Mouse (Mus musculus) liver, adult (tissue): ENCODE data around the gene Sytl5.

Experiments
- GATA4 ChIP-seq: IDR thresholded peaks from 2 replicates; pipeline ENCODE4 v1.6.1; 2014; ENCODE audit warnings: mild to moderate bottlenecking, low read length; ENCODE audit not compliant: insufficient replicate concordance

Sytl5 gene

DNA sequence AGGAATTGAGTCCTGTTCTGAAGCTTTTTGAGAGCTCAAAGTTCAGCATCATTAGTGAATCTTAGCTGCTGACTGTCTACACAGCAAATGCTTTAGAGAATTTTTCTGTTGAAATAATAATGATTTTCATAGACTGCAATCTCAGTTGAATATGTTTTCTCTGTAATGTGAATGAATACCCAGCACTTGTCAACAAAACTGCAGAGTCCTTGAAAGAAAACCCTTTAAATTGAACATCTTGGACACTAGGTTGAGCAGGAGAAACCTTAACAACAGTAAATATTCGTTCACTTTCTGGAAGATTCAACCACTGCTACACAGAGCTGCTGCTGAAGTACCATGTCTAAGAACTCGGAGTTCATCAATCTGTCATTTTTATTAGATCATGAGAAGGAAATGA, at the start of gene Sytl5:
TSS of gene Sytl5 (plus strand) at position 301 of the 400 bp plus-strand sequence.
- no peak for TF ChIP-seq GATA4

DNA sequence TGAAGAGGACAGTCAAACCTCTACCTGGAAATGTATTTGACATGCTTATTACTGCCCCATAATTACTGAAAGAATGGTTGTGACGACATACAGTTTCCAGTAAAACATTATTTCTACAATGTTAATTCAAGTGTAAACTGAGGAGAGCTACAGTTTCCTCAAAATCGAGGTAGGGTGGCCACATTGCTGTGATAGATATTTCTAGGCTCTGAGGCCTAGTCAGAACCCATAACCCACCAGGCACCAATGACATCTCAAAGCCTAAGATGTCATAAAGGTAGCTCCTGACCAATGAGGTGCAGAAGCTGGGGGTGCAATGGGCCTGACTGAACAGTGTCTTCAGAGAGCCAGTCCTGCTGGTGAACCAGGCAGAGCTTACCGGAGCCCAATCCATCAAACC, 38.8 kb upstream of the Sytl5 start, which contains the start of gene Hypm:
TSS of gene Hypm (plus strand) at position 301 of the 400 bp plus-strand sequence.
- TF ChIP-seq GATA4 = no peak

DNA sequence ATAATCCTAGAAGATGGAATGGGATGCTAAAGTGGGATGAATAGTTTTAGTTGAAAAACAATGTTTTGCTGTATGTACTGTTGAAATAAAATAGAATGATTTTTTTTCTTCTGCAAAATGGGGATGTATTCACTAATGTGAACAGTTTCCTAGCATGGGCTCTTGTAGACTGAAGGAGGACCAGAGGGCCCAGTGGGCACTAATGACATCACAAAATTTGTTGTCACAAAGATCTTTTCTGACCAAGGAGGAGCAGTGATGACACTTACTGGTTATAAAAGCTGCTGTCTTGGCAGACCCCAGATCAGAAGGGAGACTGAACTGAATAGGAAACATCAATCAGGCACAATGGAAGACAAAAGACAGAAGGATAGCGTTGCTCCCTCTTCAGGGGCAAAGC, 36.0 kb upstream of the Sytl5 start, which contains the start of gene H2al3:
TSS of gene H2al3 (plus strand) at position 301 of the 400 bp plus-strand sequence.
- TF ChIP-seq GATA4 = no peak

DNA sequence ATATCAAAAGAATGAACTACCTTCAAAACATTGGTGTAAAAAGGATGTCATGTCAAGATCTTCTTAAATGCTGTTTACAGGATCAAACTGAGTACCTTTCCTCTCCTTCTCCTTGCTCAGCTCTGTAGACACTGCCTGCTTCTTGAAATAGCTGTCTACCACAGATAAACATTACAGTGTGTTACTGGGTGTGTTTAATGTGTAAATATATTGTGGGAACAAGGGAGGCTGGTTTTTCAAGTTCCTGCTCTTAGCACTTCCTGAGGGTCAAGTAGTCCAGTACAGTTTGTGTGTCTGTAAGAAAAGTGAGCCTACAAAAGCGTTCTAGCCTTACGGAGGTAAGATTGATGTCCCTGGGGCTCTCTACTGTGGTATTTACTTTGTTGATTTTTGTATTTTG, 23.6 kb upstream of the Sytl5 start:
- no peak for TF ChIP-seq GATA4

DNA sequence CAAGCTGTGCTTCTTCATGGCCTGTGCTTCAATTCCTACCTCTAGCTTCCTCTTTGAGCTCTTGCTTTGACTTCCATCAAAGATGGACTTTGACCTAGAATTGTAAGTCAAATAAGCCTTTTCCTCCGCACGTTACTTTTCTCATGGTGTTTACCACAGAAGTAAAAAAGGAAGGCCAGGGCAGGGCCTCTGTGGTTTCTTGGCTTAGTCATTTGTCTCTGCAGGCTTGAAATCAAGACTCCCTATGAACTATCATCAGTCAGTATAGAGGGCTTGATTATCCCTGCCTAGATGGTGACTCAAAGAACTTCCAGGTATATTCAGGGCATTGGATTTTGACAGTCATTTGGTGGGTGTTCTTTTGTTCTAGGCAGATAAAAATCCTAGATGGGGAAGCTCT, 9.9 kb upstream of the Sytl5 start:
- no peak for TF ChIP-seq GATA4

DNA sequence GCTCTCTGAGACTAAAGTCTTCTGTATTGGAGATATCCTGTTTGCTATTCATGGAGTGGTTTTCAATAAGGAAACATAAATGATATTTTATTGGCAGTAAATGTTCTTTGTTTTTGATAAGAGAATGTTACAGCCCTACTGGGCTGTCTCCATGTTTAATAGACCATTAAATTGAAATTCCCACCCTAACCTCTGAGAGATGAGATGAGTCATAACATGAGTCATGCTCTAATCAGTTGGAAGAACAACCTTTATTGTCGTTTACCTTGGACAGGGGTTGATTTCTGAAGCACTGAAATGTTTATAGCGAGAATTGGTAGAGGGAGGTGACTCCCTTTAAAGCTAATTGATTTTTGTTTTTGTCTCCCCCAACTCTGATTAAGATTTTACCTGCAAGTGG, 24.1 kb downstream of the Sytl5 start:
- TF ChIP-seq GATA4 = no peak

DNA sequence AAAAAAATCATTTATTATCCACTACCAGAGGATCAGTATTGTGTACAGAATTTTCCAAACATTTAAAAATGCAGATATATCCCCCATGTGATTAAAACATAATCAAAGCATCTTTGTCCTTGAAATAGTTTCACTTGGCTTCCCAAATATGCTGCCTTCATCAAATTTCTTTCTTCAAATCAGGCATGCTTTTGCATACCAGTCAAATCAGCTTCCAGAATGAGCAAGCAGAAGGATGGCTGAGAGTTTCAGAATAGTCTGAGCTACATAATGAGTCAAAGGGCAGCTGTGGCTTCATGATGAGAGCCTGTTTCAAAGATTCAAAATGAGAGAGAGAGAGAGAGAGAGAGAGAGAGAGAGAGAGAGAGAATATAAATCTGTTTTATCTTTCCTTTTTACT, 48.4 kb downstream of the Sytl5 start:
- no peak for TF ChIP-seq GATA4

DNA sequence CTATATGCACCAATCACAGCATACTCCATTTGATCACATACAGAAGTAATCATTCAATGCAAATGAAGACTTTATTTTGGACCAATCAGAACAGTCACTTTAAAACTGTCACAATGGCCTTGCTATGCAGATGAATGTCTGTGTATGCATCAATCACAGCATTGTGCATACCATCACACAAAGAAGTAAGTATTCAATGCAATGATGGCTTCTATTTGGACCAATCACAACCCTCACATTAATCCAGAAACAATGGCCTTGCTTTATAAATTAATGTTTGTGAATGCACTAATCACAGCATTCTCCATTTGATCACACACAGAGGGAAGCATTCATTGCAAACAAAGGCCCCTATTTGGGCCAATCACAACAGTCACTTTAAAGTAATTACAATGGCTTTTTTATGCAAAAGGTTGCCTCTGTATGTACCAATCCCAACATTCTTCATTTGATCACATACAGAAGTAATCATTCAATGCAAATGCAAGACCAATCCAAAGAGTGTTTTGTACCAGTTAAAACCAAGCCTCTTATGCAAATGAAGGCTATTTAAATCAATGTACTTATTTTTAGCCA, 98.8 kb downstream of the Sytl5 start:
- TF ChIP-seq GATA4 = no peak

DNA sequence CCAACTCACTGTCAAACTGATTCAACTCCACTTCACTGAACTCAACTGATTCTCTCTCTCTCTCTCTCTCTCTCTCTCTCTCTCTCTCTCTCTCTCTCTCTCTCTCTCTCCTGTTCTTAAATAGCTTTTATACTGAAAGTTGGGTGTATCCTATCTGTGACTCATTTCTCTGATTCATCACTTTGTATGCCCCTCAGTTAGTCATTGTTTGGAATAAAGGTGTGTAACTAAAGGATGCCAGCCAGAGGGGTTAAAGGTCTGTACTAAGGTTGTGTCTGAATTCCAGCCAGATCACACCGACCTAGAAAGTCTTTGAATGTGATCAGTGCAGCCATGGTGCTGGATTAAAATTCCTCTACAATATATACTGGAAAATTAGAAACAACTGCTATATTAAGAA, 115.3 kb downstream of the Sytl5 start:
- TF ChIP-seq GATA4 = no peak

DNA sequence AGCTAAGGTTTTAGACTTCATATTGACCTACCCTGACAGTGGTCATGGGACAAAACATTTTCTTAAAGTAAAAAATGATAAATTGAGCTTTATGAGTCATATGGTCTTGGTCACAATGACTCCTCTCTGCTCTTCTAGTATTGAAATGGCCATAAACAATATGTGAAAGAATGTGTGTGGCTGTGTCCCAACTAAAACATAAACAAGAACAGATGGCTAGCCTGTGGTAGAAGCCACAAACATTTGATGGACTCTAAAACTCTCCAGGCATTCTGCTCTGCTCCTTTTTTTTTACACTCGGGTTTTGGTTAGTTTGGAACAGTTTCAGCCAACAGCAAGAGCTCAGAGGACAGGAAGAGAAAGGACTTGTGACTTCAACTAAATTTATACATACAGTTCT, 120.5 kb downstream of the Sytl5 start:
- TF ChIP-seq GATA4 = no peak

DNA sequence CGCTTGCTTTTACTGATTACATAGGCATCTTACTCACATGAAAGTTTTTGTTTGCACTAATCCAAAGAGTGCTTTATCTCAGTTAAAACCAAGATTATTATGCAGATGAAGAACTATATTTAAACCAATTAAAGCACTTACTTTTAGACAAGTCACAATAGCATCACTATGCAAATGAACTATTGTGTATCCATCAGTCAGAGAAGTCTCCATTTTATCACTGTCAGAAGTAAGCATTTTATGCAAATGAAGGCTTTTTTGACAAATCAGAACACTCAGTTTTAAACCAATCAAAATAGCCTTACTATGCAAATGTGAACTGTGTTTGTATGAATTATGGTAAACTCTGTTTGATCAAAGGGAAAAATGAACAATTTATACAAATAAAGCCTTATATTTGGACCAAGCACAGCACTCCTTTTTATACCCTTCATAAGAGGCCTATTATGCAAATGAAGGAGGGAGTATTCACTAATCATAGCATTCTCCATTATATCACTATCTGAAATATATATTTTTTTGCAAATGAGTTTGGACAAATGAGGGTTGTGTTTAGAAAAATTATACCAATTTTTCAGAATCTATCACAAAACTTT, 122.4 kb downstream of the Sytl5 start:
- no peak for TF ChIP-seq GATA4

DNA sequence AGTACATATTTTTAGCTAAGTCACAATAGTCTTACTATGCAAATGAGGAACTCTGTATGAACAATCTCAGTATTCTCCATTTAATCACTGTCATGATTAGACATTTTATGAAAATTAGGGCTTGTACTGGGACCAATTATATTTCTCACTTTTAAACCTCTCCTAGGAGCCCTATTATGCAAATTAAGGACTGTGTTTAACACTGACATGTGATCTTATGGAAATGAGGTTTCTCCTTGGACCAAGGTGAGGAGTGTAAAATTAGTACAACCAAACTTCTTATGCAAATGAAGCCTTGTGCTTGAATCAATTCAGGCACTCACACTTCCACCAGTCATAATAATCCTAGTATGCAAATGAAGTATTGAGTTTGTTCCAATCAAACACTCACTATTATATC, 124.8 kb downstream of the Sytl5 start:
- no peak for TF ChIP-seq GATA4

DNA sequence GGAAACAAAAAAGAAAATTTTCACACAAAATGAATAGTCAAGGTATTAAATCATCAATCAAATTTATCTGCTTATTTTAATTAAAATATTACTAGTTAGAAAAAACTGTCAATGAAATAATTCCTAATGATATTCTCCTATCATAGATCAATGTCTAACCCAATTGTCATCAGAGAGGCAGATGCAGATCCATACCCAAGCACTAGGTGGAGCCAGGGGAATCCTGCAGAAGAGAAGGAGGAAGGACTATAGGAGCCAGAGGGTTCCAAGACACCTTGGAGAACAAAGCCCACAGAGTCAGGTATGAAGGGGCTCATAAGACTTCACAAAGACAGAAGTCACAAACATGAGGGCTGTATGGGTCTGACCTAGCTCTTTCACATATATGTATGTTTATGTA, 149.2 kb downstream of the Sytl5 start:
- no peak for TF ChIP-seq GATA4
